Mouse (Mus musculus) cortical plate, adult 2 months (tissue): Measurements from ENCODE around the gene Gng3. TPM values are rescaled to one million over a fixed set of nuclear protein-coding genes. Genes with fewer than 3 reads are reported as not detected.
"Not testable (repeated sequence)": the region's sequence is repeated elsewhere in the genome, so short reads cannot be mapped to it uniquely, and the experiment has no call there.

ENCODE experiments used
- H3K27ac ChIP-seq: fragments of 200-500 bp; 2 replicates; pipeline ENCODE4 v1.5.1; 2012; ENCODE audit warnings: low read length, control low read depth, inconsistent platforms; ENCODE audit not compliant: insufficient read depth
- H3K4me1 ChIP-seq: fragments of 200-500 bp; 2 replicates; pipeline ENCODE4 v1.6.1; 2011; ENCODE audit warnings: low read length; ENCODE audit not compliant: control insufficient read depth, insufficient read depth
- H3K4me3 ChIP-seq: fragments of 200-500 bp; 2 replicates; pipeline ENCODE4 v1.5.1; 2011; ENCODE audit warnings: mild to moderate bottlenecking, low read length, control low read depth; ENCODE audit not compliant: insufficient read depth
- CTCF ChIP-seq: fragments of 200-500 bp; IDR thresholded peaks from 2 replicates; pipeline ENCODE4 v1.5.1; 2011; ENCODE audit warnings: mild to moderate bottlenecking, control low read depth, low read length; ENCODE audit not compliant: insufficient read depth; ENCODE audit errors: extremely low read depth
- POLR2A ChIP-seq: fragments of 200-500 bp; IDR thresholded peaks from 2 replicates; pipeline ENCODE4 v1.6.1; 2011; ENCODE audit warnings: mild to moderate bottlenecking, low read length, control low read depth; ENCODE audit not compliant: insufficient read depth; ENCODE audit errors: extremely low read depth
- polyA plus RNA-seq: library from polyadenylated mRNA; depleted of rRNA; stranded (reverse); fragments of >200 nt; gene quantifications from 2 replicates; pipeline ENCODE4 v1.2.3, GENCODE M21; 2012

Gng3 gene
- polyA plus RNA-seq, 1 experiment: 275 TPM

DNA sequence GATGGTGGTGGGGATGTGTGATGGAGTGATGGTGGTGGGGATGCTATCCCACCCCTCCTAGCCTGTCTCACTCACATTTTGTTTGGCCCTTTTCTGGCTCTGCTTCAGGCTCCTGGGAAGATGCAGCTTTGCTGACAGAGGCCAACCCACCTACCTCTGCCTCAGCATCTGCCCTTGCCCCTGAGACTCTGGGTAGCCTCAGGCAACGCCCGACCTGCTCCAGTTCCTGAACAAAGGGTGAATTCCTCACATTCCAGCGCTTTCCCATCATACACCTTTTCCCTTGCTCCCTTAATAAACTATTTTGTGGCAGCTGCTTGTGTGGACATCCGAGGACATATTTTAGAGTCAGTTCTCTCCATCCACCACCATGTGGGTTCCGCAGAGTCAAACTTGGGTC lies 9.4 kb upstream of the Gng3 start:
- H3K4me3 ChIP-seq: no peak overlapping the region
- H3K4me1 ChIP-seq: peaks cover 1% of the 10 kb centered on the region; the same call in 1 of the 2 replicates
- TF ChIP-seq POLR2A: no peak
- H3K27ac ChIP-seq: no peak overlapping the region

DNA sequence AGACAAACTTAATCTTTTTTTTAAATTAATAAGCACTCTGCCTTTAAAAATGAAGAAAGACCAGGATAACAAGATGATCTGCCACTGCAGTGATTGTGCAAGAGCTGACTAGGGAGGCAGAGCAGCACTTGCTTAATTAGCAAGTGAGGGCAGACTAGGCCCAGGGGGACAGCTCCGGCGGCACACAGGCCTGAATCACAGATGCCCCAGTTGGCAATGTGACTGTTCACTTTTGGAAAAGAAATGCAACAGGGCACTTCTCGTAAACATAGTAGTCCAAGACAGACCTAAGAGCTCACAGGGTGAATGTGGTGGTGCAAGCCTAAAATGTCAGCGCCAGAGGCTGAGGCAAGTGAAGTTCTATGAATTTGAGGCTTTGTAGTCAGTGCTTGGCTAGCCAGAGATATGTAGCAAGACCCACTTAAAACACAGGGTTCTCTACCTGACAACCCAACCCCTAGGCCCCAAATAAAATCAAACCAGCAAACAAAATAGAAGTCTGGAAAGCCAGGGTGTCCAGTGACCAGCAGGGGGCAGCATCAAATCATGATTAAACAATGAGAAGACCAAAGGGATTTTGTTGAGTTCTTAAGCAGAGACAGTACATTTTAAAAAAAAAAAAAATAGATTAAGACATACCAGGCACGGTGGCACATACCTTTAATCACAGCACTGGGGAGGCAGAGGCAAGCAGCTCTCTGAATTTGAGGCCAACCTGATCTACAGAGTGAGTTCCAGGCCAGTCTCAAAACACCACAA lies 5.6 kb upstream of the Gng3 start:
- peak; percentile 62 for TF ChIP-seq CTCF
- no peak for TF ChIP-seq POLR2A
- Histone ChIP-seq H3K4me3 (no peak overlapping the region), H3K4me1 (no peaks in the 10 kb centered on the region; the same call in 1 of the 2 replicates), H3K27ac (no peak overlapping the region)

DNA sequence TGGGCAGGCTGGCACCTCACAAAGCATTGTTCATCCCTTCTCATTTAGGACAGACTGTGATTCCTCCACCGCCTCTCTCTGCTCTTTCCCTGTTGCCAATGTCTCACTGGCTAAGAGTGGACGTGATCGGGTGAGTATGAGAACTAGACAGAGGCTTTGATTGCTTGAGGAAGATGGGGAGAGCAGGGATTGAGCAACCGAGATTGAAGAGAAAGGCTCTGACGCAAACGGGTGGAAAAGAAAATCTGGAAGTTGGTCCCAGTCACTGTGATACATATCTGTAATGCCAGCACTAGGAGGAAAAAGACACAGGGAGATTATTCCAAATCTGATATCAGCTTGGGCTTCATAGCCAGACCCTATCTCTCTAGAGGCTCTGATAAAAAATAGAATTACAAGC lies 4.0 kb upstream of the Gng3 start:
- Histone ChIP-seq H3K4me1 (no peaks in the 10 kb centered on the region; the same call in 1 of the 2 replicates), H3K27ac (no peak overlapping the region), H3K4me3 (no peak overlapping the region)
- TF ChIP-seq POLR2A (no peak), CTCF (no peak)

DNA sequence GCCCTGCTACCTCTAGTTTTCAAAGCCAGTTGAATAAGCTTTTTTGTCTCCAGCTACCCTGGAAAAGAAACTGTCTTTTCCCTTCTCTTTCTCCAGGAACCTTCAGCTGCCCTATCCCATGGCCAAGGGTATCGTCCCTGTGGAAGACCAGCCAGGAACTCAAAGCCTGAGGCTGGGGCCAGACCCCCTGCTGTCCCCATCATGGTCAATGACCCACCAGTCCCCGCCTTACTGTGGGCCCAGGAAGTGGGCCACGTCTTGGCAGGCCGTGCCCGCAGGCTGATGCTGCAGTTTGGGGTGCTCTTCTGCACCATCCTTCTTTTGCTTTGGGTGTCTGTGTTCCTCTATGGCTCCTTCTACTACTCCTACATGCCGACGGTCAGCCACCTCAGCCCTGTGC lies 2.0 kb upstream of the Gng3 start:
- no peak overlapping the region for H3K27ac ChIP-seq
- peak overlapping the region; percentile 68 for H3K4me3 ChIP-seq
- H3K4me1 ChIP-seq: peaks cover 2% of the 10 kb centered on the region; the same call in 1 of the 2 replicates
- TF ChIP-seq POLR2A: no peak
- TF ChIP-seq CTCF: no peak

DNA sequence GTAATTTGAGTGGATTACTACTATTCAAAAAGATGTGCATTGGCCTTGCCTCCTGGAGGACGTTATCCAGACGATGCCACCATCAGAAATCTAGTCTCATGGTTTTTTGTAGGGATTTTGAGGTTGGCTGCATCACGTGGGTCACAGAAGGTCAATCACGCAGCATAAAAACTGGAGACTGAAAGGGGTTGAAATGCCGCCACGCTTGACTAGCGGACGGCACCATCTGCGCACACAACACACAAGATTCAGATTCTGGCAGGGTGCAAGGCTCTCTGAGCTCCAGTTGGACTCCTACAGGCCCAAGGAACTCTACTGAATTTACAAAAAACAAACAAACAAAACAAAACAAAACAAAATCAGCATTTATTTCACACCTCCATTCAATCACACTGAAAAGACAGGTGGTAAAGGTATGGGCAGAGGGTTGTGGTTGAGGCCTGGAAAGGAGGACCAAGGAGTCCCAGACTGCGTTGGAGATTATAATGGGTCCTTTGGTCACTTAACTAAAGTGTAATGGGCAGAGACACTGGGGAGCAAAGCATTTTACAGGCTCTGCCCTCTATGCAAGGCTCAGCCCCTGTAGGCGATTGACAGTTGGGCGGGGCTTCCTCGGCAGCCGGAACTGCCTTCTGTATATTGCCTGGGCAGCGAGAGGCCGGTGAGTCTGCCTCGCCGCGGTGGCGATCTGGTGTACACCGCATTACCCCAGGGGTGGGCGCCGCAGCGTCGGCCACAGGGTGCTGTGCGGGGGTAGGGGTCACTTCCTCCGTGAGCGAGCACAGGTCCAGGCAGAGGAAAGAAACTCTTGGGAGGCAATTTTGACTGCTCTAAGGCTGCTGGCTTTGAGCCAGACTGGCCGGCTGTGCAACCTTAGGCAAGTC lies 1.2 kb upstream of the Gng3 start:
- Histone ChIP-seq H3K27ac (peak overlapping the region; percentile 74), H3K4me1 (peaks cover 2% of the 10 kb centered on the region; the same call in 1 of the 2 replicates), H3K4me3 (peak overlapping the region; percentile 68)
- TF ChIP-seq POLR2A (peak; percentile 74), CTCF (no peak)

DNA sequence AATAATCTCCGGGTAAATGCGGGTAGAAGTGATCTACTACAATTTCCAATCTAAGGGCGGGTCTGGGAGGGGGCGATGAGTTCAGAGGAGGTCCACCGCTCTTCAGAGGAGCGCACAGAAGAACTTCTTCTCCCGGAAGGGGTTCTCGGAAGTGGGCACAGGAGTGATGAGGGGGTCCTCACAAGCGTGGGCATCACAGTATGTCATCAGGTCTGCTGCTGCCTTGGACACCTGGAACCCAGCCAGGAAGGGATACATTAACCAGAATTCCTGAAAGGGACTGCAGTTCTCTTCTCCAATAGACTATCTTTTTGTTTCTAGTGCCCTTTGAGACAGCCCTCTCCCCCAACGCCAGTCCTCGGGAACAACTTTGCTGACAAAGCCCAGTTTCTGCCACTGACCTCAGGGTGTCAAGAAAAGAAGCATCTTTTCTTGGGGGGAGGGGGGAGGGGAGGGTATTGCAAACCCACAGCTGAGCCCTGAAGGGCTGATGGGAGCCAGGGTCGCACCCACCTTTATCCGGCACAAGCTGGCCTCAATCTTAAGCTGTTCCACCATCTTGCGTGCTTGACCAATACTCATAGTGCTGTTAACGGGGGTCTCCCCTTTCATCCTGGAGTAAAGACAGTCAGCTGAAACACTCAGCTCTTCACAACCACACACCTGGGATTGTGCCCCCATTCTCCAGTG lies 808 bp downstream of the Gng3 start:
- H3K4me3 ChIP-seq: peak overlapping the region; percentile 68
- TF ChIP-seq POLR2A (no peak; the same call in 1 of the 2 replicates), CTCF (no peak)
- peak overlapping the region; percentile 96 for H3K27ac ChIP-seq
- H3K4me1 ChIP-seq: peaks cover 2% of the 10 kb centered on the region; the same call in 1 of the 2 replicates

DNA sequence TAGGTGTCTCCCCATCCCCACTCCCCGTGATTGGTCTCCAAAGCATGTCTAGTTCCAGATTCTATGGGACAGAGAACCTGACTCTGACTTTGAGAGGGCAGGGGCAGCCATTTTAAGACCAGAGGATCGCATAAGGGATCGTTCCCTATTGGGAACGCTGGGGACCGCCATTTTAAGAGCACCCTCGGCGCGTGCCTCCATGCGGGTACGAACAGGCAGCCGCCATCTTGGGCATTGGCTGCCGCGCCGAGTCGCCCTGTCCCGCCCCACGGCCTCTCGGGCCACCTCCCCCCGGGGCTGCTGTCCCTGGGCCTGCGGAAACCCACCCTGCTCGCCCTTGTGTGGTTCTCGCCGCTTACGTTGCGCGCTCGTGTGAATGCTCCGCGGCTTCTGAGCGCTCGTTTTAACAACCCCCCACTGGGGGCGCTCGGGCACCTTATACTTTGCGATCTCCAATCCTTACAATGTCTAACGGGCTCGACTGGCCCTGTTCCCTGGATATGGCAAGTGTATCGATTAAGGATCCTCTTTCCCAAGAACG lies 1.7 kb downstream of the Gng3 start, which contains the start of gene Bscl2:
TSS of gene Bscl2 (plus strand) at position 217 of the 541 bp plus-strand sequence.
- peak within 1 kb of the TSS; percentile 68 for H3K4me3 ChIP-seq
- peak within 1 kb of the TSS; percentile 96 for H3K27ac ChIP-seq
- H3K4me1 ChIP-seq: peaks cover 2% of the 10 kb centered on the region; the same call in 1 of the 2 replicates
- TF ChIP-seq CTCF: no peak; the same call in 1 of the 2 replicates
- peak; percentile 48 for TF ChIP-seq POLR2A

DNA sequence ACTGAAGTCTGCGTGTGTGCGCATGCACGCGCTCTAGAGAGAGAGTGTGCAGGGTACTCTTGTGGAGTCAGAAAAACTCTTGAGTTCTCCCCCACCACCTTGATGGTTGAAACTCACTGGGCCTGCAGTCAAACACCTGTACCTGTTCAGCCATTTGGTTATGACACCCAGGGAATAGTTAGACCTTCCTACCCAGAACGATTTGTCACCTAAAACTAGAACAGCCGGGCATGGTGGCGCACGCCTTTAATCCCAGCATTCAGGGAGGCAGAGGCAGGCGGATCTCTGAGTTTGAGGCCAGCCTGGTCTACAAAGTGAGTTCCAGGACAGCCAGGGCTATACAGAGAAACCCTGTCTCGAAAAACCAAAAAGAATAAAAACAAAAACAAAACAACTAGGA lies 2.7 kb downstream of the Gng3 start:
- H3K4me3 ChIP-seq, H3K4me1 ChIP-seq, H3K27ac ChIP-seq: not testable (repeated sequence)

DNA sequence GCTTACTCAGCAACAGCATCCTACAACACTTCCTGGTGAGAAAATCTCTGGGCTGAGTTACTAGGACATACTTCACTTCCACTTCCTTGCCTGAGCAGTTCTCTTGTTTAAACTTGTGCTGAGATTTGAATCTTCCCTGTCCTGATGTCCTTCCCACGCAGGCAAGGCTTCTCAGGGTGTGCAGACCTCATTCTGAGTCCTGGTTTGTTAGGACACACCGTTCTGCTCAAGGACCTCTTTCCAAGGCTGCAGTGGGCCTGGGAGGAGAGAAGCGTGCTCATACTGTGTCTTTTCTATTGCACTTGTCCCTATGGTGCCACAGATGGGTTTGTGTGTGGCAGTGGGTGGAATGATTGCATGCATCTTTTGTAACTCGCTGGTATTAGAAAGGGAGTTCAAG lies 6.0 kb downstream of the Gng3 start:
- no peak overlapping the region for H3K4me3 ChIP-seq
- no peak overlapping the region for H3K27ac ChIP-seq
- H3K4me1 ChIP-seq: peaks cover 2% of the 10 kb centered on the region; the same call in 1 of the 2 replicates
- TF ChIP-seq POLR2A: no peak
- no peak for TF ChIP-seq CTCF
